Mouse (Mus musculus) lung, adult 2 months (tissue): ENCODE results near the gene Cmss1.

Experiments
- CTCF ChIP-seq: fragments of 200-500 bp; IDR thresholded peaks from 2 replicates; pipeline ENCODE4 v1.5.1; 2011; ENCODE audit warnings: mild to moderate bottlenecking, low read length, control low read depth; ENCODE audit not compliant: insufficient read depth
- POLR2A ChIP-seq: fragments of 200-500 bp; IDR thresholded peaks from 2 replicates; pipeline ENCODE4 v1.6.1; 2011; ENCODE audit warnings: low read depth, mild to moderate bottlenecking, control low read depth, low read length, borderline replicate concordance; ENCODE audit errors: extremely low read depth

DNA sequence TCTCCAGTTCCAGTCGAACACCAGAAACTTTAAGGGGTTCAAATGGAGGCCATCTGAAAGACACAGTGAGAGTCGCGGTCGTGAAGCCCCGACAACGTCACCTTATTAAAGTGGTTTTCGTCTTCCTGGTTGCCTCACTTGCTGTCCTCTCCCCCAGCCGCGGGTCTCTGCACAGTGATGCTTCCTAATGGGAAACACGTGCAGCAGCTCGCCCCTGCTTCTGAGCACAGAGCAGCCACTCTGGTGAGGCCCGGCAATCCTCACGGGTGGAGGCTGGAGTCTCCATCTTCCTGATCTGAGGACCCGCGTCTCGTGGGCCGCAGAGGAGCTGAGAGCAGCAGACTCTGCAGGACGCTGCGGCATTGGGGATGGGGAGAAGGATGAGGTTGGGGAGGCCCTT is 302.9 kb downstream of the Cmss1 start:
- no peak for TF ChIP-seq CTCF
- no peak for TF ChIP-seq POLR2A
